Mouse (Mus musculus) megakaryocyte, embryonic 14.5 days (primary cell): Measurements from ENCODE around the gene Nomo1.

Experiments used
- FLI1 ChIP-seq: IDR thresholded peaks from 2 replicates; pipeline ENCODE4 v1.6.1; 2012; ENCODE audit warnings: low read length, inconsistent platforms, mixed read lengths
- GATA1 ChIP-seq: IDR thresholded peaks from 3 replicates; pipeline ENCODE4 v1.6.1; 2012; ENCODE audit warnings: mixed read lengths, low read length, inconsistent platforms, borderline replicate concordance

DNA sequence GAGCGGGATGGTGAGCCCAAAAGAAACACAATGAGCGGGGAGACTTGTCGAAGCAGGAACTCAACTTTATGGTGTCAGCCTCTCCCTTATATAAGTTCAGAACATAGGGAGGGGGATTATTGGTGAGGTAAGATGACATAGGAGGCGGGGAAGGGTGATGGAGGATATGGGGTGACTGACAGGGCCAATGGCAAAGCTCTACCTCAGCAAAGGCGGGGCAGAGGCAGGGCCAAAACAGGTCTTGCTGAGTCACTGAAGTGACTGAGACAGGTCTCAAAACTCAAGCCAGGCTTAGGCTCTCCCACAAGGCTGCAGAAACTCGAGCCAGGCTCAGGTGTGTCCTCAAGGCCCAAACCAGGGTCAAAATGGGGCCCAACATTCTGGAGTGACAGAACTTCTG is 52.9 kb downstream of the Nomo1 start:
- TF ChIP-seq GATA1 (no peak), FLI1 (no peak)
